Mouse (Mus musculus) cerebellum, adult 9-11 months (tissue): ENCODE data around the gene Ggt1.

ENCODE experiments used
- DNase-seq: peaks from one replicate; pipeline ENCODE4 v3.0.0; 2022

Gene Ggt1

GRCm38 (mm10) chr10:75579129-75579528 lies 17.7 kb downstream of the Ggt1 start:
- DNase-seq: no peak

GRCm38 (mm10) chr10:75585876-75586552 lies 24.6 kb downstream of the Ggt1 start:
- peak; percentile 79 for DNase-seq

GRCm38 (mm10) chr10:75586553-75586879 lies 25.1 kb downstream of the Ggt1 start:
- no peak for DNase-seq

GRCm38 (mm10) chr10:75587781-75588180 lies 26.4 kb downstream of the Ggt1 start:
- no peak for DNase-seq

- DNase-seq: no peak
Measured at GRCm38 (mm10) chr10:75588336-75588735, 26.9 kb downstream of the Ggt1 start.

GRCm38 (mm10) chr10:75589129-75589528 lies 27.7 kb downstream of the Ggt1 start, which contains the start of gene Ggt5:
Ggt5 (plus strand) TSS chr10:75589340.
- no peak for DNase-seq

- no peak for DNase-seq
Measured at GRCm38 (mm10) chr10:75589651-75590050, 28.2 kb downstream of the Ggt1 start.

GRCm38 (mm10) chr10:75591211-75591894 lies 29.9 kb downstream of the Ggt1 start:
- no peak for DNase-seq

GRCm38 (mm10) chr10:75592585-75592984 lies 31.2 kb downstream of the Ggt1 start:
- DNase-seq: no peak

- DNase-seq: no peak
Measured at GRCm38 (mm10) chr10:75595981-75596380, 34.6 kb downstream of the Ggt1 start.

- DNase-seq: no peak
Measured at GRCm38 (mm10) chr10:75600189-75600730, 38.9 kb downstream of the Ggt1 start.

GRCm38 (mm10) chr10:75605162-75605846 lies 43.9 kb downstream of the Ggt1 start:
- no peak for DNase-seq

GRCm38 (mm10) chr10:75607253-75607652 lies 45.8 kb downstream of the Ggt1 start:
- DNase-seq: no peak

GRCm38 (mm10) chr10:75608975-75609374 lies 47.6 kb downstream of the Ggt1 start:
- DNase-seq: no peak

GRCm38 (mm10) chr10:75610486-75610885 lies 49.1 kb downstream of the Ggt1 start:
- DNase-seq: no peak

- DNase-seq: no peak
Measured at GRCm38 (mm10) chr10:75616044-75616443, 54.6 kb downstream of the Ggt1 start.

GRCm38 (mm10) chr10:75620818-75621217 lies 59.4 kb downstream of the Ggt1 start:
- no peak for DNase-seq

- no peak for DNase-seq
Measured at GRCm38 (mm10) chr10:75625920-75626319, 64.5 kb downstream of the Ggt1 start.

- no peak for DNase-seq
Measured at GRCm38 (mm10) chr10:75626991-75627390, 65.6 kb downstream of the Ggt1 start.

- no peak for DNase-seq
Measured at GRCm38 (mm10) chr10:75627490-75627889, 66.1 kb downstream of the Ggt1 start.

GRCm38 (mm10) chr10:75632633-75633032 lies 71.2 kb downstream of the Ggt1 start:
- DNase-seq: no peak

- no peak for DNase-seq
Measured at GRCm38 (mm10) chr10:75633048-75633447, 71.6 kb downstream of the Ggt1 start.

- DNase-seq: no peak
Measured at GRCm38 (mm10) chr10:75633576-75634139, 72.3 kb downstream of the Ggt1 start.
